Mouse (Mus musculus): ENCODE results near the gene Alox8.

DNA sequence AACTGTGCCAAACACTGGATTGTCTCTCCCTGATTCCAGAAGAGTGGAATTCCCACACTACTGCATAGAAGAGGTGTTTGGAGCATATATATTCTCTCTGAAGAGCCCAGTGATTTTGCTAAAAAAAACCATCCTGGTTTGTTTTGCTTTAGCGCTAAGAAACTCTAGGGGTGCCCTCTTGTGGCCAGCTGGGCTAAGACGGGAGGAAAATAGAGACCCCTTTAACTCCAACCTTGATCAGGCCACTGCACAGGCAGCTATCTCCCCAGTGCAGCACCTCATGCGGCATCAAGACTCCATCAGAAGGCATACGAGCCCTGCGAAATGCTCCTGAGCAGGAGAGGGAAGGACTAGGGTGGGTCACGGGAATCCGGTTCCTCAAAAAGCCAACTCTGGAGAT is 47.2 kb downstream of the Alox8 start:
- TF ChIP-seq CTCF (IDR thresholded peaks at IDR 0.05) (peak; percentile 78), POLR2A (IDR thresholded peaks at IDR 0.05; ENCODE audit: insufficient read depth, low read depth, low read length) (no peak)

Data from heart, adult 2 months (tissue).